Mouse (Mus musculus) midbrain, postnatal 0 days (tissue): ENCODE data around the gene Tekt5. TPM values are rescaled to one million over a fixed set of nuclear protein-coding genes. Genes with fewer than 3 reads are reported as not detected.

ENCODE experiments used
- ATAC-seq: fragments of 200-750 bp; cut with Nextera tagmentation; 2 replicates; pipeline ENCODE4 v1.8.0; 2017; ENCODE audit warnings: moderate number of reproducible peaks, mild to moderate bottlenecking, moderate TSS enrichment, moderate library complexity; ENCODE audit not compliant: low FRiP score
- DNase-seq: peaks from one replicate; pipeline ENCODE4 v3.0.0-alpha.2; 2015; ENCODE audit warnings: low spot score
- H3K27ac ChIP-seq: fragments of 300-500 bp; sonication (generic); 2 replicates; pipeline ENCODE4 v1.5.1; 2014; ENCODE audit warnings: low read depth, mild to moderate bottlenecking, low read length, mixed read lengths
- H3K27me3 ChIP-seq: fragments of 300-500 bp; sonication (generic); 2 replicates; pipeline ENCODE4 v1.6.1; 2014; ENCODE audit warnings: low read length, control low read depth, mixed read lengths; ENCODE audit not compliant: insufficient read depth
- H3K36me3 ChIP-seq: fragments of 300-500 bp; sonication (generic); 2 replicates; pipeline ENCODE4 v1.6.1; 2014; ENCODE audit warnings: low read length, control low read depth, mixed read lengths; ENCODE audit not compliant: insufficient read depth
- H3K4me1 ChIP-seq: fragments of 300-500 bp; sonication (generic); 2 replicates; pipeline ENCODE4 v1.6.1; 2014; ENCODE audit warnings: mild to moderate bottlenecking, control low read depth, antibody characterized with exemption, low read length, mixed read lengths; ENCODE audit not compliant: insufficient read depth
- H3K4me2 ChIP-seq: fragments of 300-500 bp; sonication (generic); 2 replicates; pipeline ENCODE4 v1.6.1; 2014; ENCODE audit warnings: low read depth, mild to moderate bottlenecking, low read length, mixed read lengths; ENCODE audit not compliant: poor library complexity, severe bottlenecking
- H3K4me3 ChIP-seq: fragments of 300-500 bp; sonication (generic); 2 replicates; pipeline ENCODE4 v1.5.1; 2014; ENCODE audit warnings: low read depth, mild to moderate bottlenecking, low read length, moderate library complexity
- H3K9ac ChIP-seq: fragments of 300-500 bp; sonication (generic); replicated peaks from 2 replicates; pipeline ENCODE4 v1.6.1; 2014; ENCODE audit warnings: mild to moderate bottlenecking, low read length, moderate library complexity, mixed read lengths; ENCODE audit not compliant: poor library complexity, severe bottlenecking
- H3K9me3 ChIP-seq: fragments of 300-500 bp; sonication (generic); 2 replicates; pipeline ENCODE4 v1.6.1; 2016; ENCODE audit warnings: low read length, control low read depth
- CTCF ChIP-seq: IDR thresholded peaks from 2 replicates; pipeline ENCODE4 v1.5.1; 2016; ENCODE audit warnings: antibody characterized with exemption, mild to moderate bottlenecking
- WGBS: fragments of 180-500 bp; shearing (Covaris S2); extraction: QIAGEN DNeasy Blood & Tissue Kit; methylation state at CpG from one replicate; pipeline ENCODE4 v1.1.7; 2014; 5-methylcytosine and 5-hydroxymethylcytosine counted together
- polyA plus RNA-seq: library from polyadenylated mRNA; unstranded; fragments of >200 nt; fragmentation: Nextera tagmentation; extraction: Ambion mirVana; gene quantifications from 2 replicates; pipeline ENCODE4 v1.2.1, GENCODE M21; 2015
- total RNA-seq: library from RNA; depleted of rRNA; stranded (reverse); fragments of >200 nt; gene quantifications from 2 replicates; pipeline ENCODE4 v1.2.3, GENCODE M21; 2014; rRNA removed

The Tekt5 gene
- total and polyA plus RNA-seq, 2 experiments from 2014 or later, result 11.2 to 29.3 TPM

DNA sequence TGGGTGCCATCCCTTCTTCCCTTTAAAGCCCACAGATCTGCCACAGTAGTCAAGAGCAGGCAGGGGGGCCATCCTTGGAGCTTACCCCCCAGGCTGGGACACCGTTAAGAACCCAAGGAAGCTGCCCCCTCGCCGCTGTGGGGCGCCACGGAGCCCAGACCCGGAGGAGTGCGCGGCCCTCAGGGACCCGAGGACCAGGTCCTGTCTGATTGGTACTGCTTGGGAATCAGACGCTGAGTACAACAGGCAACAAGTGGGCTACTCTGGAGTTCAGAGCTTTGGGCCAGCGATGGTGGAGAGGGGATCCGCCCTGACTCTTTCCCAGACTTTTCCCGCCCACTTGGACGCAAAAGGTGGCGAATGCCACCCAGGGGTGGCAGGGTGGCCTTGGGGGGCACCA, 82.1 kb downstream of the Tekt5 start:
- Histone ChIP-seq H3K4me3 (peak overlapping the region; percentile 44), H3K4me2 (peak overlapping the region; percentile 84), H3K36me3 (no peaks in the 10 kb centered on the region), H3K9ac (peak overlapping the region; percentile 46), H3K27ac (no peak overlapping the region), H3K9me3 (no peaks in the 10 kb centered on the region), H3K4me1 (0 out of 2 replicates have a peak, but pooled peaks cover 3% of the 10 kb centered on the region), H3K27me3 (peaks cover 18% of the 10 kb centered on the region)
- WGBS, result 5% methylated on average over 15 of the region's 15 CpGs
- ATAC-seq, result peak; percentile 58; the same call in 1 of the 2 replicates
- TF ChIP-seq CTCF, result peak; percentile 32; the same call in 1 of the 2 replicates
- no peak for DNase-seq

DNA sequence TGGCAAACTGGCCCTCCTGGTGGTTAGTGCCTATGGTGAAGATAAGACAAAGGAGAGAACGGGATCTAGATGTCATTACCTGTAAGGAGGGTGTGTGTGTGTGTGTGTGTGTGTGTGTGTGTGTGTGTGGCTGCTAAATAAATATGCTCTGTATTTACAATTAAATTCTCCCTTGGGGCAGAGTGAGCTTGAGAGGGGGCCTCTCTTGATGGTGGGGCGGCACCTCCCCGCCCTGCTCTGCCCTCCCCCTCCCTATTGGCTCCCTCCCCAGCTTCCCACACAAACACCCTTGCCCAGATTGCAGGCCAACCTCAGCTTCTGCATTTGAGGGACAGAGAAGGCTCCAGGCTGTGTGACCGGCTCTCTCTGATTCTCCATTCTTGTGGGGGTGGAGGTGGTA, 83.3 kb downstream of the Tekt5 start:
- Histone ChIP-seq H3K4me1 (0 out of 2 replicates have a peak, but pooled peaks cover 3% of the 10 kb centered on the region), H3K9ac (no peak overlapping the region), H3K27me3 (peaks cover 18% of the 10 kb centered on the region), H3K9me3 (no peaks in the 10 kb centered on the region), H3K36me3 (no peaks in the 10 kb centered on the region), H3K27ac (no peak overlapping the region), H3K4me3 (no peak overlapping the region), H3K4me2 (no peak overlapping the region)
- 79% methylated on average over 4 of the region's 4 CpGs for WGBS
- no peak for DNase-seq
- no peak for TF ChIP-seq CTCF
- no peak for ATAC-seq

DNA sequence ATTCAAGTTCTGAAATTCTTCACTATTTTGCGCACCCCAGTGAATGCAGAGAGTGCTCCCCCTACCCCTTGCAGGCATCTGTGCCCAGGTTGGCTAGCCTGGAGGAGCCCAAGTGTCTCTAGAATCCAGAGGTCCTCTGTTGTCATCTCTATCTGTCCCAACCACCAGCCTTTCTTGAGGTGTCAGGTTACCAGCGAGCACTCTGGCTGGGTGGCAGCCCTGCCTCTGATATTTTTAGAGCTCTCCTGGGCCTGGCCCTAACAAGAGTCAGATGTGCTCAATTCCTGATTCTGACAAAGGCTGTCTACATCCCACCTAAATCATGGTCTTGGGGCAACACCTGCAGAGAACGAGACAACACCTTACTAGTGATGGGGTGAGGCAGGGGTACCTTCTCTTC, 84.2 kb downstream of the Tekt5 start:
- peaks cover 18% of the 10 kb centered on the region for H3K27me3 ChIP-seq
- H3K4me1 ChIP-seq, result 0 out of 2 replicates have a peak, but pooled peaks cover 3% of the 10 kb centered on the region
- no peak overlapping the region for H3K4me2 ChIP-seq
- no peaks in the 10 kb centered on the region for H3K36me3 ChIP-seq
- no peaks in the 10 kb centered on the region for H3K9me3 ChIP-seq
- H3K9ac ChIP-seq, result no peak overlapping the region
- no peak overlapping the region for H3K27ac ChIP-seq
- WGBS, result 66% methylated on average over 3 of the region's 3 CpGs
- no peak for TF ChIP-seq CTCF
- ATAC-seq (no peak), DNase-seq (no peak)
- H3K4me3 ChIP-seq, result no peak overlapping the region

DNA sequence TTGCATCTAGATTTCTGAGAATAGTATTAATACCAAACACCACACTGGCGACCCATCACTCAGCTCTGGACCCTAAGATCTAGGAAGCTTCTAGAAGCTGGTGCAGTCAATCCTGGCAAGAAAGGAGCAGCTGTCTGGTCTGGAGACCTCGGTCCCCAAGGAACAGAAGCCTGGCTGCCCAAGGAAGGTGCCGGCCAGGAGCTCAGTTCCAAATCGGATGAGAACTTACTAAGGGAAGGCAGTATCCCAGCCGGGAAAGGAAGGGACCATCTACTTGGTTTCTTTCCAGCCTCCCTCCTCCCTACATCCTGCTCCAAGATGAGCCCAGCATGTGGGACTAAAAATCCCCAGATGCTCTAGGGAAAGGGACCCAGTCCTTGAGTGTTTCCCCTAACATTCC, 84.8 kb downstream of the Tekt5 start:
- H3K27me3 ChIP-seq, result peaks cover 18% of the 10 kb centered on the region
- no peaks in the 10 kb centered on the region for H3K9me3 ChIP-seq
- no peak overlapping the region for H3K9ac ChIP-seq
- H3K27ac ChIP-seq, result no peak overlapping the region
- DNase-seq, result no peak
- no peak for TF ChIP-seq CTCF
- no peak overlapping the region for H3K4me2 ChIP-seq
- WGBS, result 88% methylated on average over 5 of the region's 5 CpGs
- H3K4me3 ChIP-seq, result no peak overlapping the region
- 0 out of 2 replicates have a peak, but pooled peaks cover 3% of the 10 kb centered on the region for H3K4me1 ChIP-seq
- H3K36me3 ChIP-seq, result no peaks in the 10 kb centered on the region
- ATAC-seq, result no peak

Other genes with a start within 250 kb of the Tekt5 start
- not detected in 2 replicates for gene Rpl39l, start 225.3 kb downstream of the Tekt5 start, total RNA-seq
- 0.36 TPM in 1 of 2 replicates, not detected in the other for gene Rpl39l, start 225.3 kb downstream of the Tekt5 start, polyA plus RNA-seq
- gene Atf7ip2, start 202.8 kb downstream of the Tekt5 start, total RNA-seq, result 0.05 TPM in 1 of 2 replicates, not detected in the other
- 0.21 and 0.25 TPM in 2 replicates for gene Atf7ip2, start 202.8 kb downstream of the Tekt5 start, polyA plus RNA-seq
- 18.0 and 18.9 TPM in 2 replicates for gene Emp2, start 81.5 kb downstream of the Tekt5 start, total RNA-seq
- gene Emp2, start 81.5 kb downstream of the Tekt5 start, polyA plus RNA-seq, result 21.3 and 21.9 TPM in 2 replicates
- 33.0 and 37.8 TPM in 2 replicates for gene Nubp1, start 16.5 kb upstream of the Tekt5 start, total RNA-seq
- gene Nubp1, start 16.5 kb upstream of the Tekt5 start, polyA plus RNA-seq, result 36.1 and 40.3 TPM in 2 replicates
- 77.6 and 82.0 TPM in 2 replicates for gene Tvp23a, start 51.9 kb upstream of the Tekt5 start, total RNA-seq
- 44.1 and 46.8 TPM in 2 replicates for gene Tvp23a, start 51.9 kb upstream of the Tekt5 start, polyA plus RNA-seq
- under 0.01 and 0.09 TPM in 2 replicates for gene Ciita, start 84.6 kb upstream of the Tekt5 start, total RNA-seq
- 0.26 and 0.27 TPM in 2 replicates for gene Ciita, start 84.6 kb upstream of the Tekt5 start, polyA plus RNA-seq
- gene Dexi, start 147.6 kb upstream of the Tekt5 start, total RNA-seq, result 24.6 and 38.0 TPM in 2 replicates
- 16.7 and 18.2 TPM in 2 replicates for gene Dexi, start 147.6 kb upstream of the Tekt5 start, polyA plus RNA-seq
- gene Clec16a, start 149.8 kb upstream of the Tekt5 start, total RNA-seq, result 63.8 and 65.8 TPM in 2 replicates
- gene Clec16a, start 149.8 kb upstream of the Tekt5 start, polyA plus RNA-seq, result 58.5 and 69.5 TPM in 2 replicates